Mouse (Mus musculus) heart, postnatal 0 days (tissue): Measurements from ENCODE around the gene Kcnma1. TPM values are rescaled to one million over a fixed set of nuclear protein-coding genes. Genes with fewer than 3 reads are reported as not detected.

ENCODE experiments used
- ATAC-seq: fragments of 200-750 bp; cut with Nextera tagmentation; 2 replicates; pipeline ENCODE4 v1.8.0; 2017; ENCODE audit warnings: low read depth, moderate number of reproducible peaks, moderate library complexity; ENCODE audit not compliant: insufficient read depth
- DNase-seq: peaks from one replicate; pipeline ENCODE4 v3.0.0-alpha.2; 2016; ENCODE audit warnings: low spot score
- H3K27ac ChIP-seq: fragments of 300-500 bp; sonication (generic); 2 replicates; pipeline ENCODE4 v1.5.1; 2014; ENCODE audit warnings: low read depth, mild to moderate bottlenecking
- H3K27me3 ChIP-seq: fragments of 300-500 bp; sonication (generic); 2 replicates; pipeline ENCODE4 v1.6.1; 2014; ENCODE audit warnings: low read length, mixed read lengths; ENCODE audit not compliant: control insufficient read depth, insufficient read depth
- H3K36me3 ChIP-seq: fragments of 300-500 bp; sonication (generic); replicated peaks from 2 replicates; pipeline ENCODE4 v1.6.1; 2014; ENCODE audit warnings: low read length, mixed read lengths; ENCODE audit not compliant: control insufficient read depth, insufficient read depth
- H3K4me1 ChIP-seq: fragments of 300-500 bp; sonication (generic); 2 replicates; pipeline ENCODE4 v1.6.1; 2014; ENCODE audit warnings: antibody characterized with exemption; ENCODE audit not compliant: control insufficient read depth, insufficient read depth
- H3K4me2 ChIP-seq: fragments of 300-500 bp; sonication (generic); 2 replicates; pipeline ENCODE4 v1.6.1; 2014; ENCODE audit warnings: low read depth, mild to moderate bottlenecking, low read length, moderate library complexity
- H3K4me3 ChIP-seq: fragments of 300-500 bp; sonication (generic); 2 replicates; pipeline ENCODE4 v1.5.1; 2014; ENCODE audit warnings: low read depth, low read length
- H3K9ac ChIP-seq: fragments of 300-500 bp; sonication (generic); replicated peaks from 2 replicates; pipeline ENCODE4 v1.6.1; 2014; ENCODE audit warnings: low read depth, low read length, mixed read lengths
- H3K9me3 ChIP-seq: fragments of 300-500 bp; sonication (generic); replicated peaks from 2 replicates; pipeline ENCODE4 v1.6.1; 2016; ENCODE audit warnings: low read length; ENCODE audit not compliant: control insufficient read depth
- CTCF ChIP-seq: IDR thresholded peaks from 2 replicates; pipeline ENCODE4 v1.5.1; 2016; ENCODE audit warnings: antibody characterized with exemption, control low read depth, low read depth
- EP300 ChIP-seq: IDR thresholded peaks from 2 replicates; pipeline ENCODE4 v1.6.1; 2016; ENCODE audit warnings: antibody characterized with exemption, low read depth
- WGBS: fragments of 180-500 bp; shearing (Covaris S2); extraction: QIAGEN DNeasy Blood & Tissue Kit; methylation state at CpG from one replicate; pipeline ENCODE4 v1.1.7; 2014; 5-methylcytosine and 5-hydroxymethylcytosine counted together
- polyA plus RNA-seq: library from polyadenylated mRNA; unstranded; fragments of >200 nt; fragmentation: Nextera tagmentation; extraction: Ambion mirVana; gene quantifications from 2 replicates; pipeline ENCODE4 v1.2.1, GENCODE M21; 2015
- total RNA-seq: library from RNA; depleted of rRNA; stranded (reverse); fragments of >200 nt; gene quantifications from 2 replicates; pipeline ENCODE4 v1.2.3, GENCODE M21; 2014; ENCODE audit warnings: low replicate concordance

Kcnma1 gene
- total and polyA plus RNA-seq, 2 experiments from 2014 or later = 0.10 to 1.3 TPM

DNA sequence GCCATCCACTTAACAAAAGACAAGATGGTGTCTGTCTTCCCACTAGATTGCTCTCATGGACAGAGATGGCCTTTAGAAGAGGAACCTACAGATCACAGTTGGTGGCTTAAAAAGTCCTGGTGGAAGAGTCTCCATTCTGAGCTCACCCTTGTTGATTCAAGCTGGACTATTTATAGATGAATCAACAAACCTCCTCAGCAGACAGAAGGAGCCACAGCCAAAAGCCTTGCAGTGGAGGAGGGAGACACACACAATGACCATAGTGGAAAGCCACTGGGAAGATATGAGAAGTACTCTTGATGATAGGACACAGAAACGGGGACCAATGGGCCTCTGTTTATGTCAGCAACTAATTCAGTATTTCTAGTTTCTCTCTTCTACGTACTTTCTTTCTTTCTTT lies 239.7 kb downstream of the Kcnma1 start:
- Histone ChIP-seq H3K9ac (no peak overlapping the region), H3K4me2 (no peak overlapping the region), H3K4me1 (no peaks in the 10 kb centered on the region), H3K9me3 (no peaks in the 10 kb centered on the region), H3K27me3 (0 out of 2 replicates have a peak, but pooled peaks cover 4% of the 10 kb centered on the region), H3K4me3 (no peak overlapping the region), H3K36me3 (no peaks in the 10 kb centered on the region), H3K27ac (no peak overlapping the region)
- TF ChIP-seq CTCF (no peak), EP300 (no peak)
- ATAC-seq (no peak), DNase-seq (no peak)
- 46% methylated on average over 2 of the region's 2 CpGs for WGBS

DNA sequence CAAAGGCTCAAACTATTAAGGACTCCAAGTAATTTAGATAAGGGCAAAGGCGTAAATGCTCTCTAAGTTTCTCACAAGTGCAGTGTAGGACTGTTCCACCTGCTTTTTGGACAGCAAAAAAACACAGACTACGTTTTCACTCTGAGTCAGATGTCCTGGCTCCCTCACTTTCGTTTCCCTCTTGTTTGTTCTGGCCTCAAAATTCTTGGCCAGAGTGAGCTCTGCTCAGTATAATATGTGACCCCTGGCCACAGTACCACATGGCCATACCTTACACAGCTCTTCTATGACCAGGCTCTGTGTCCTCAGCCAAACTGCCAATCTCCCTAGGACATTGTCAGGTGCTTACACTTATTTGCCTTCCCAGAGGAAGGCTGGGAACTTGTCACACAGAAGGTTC lies 241.6 kb downstream of the Kcnma1 start:
- Histone ChIP-seq H3K4me1 (no peaks in the 10 kb centered on the region), H3K9ac (no peak overlapping the region), H3K4me3 (no peak overlapping the region), H3K4me2 (no peak overlapping the region), H3K9me3 (no peaks in the 10 kb centered on the region), H3K36me3 (no peaks in the 10 kb centered on the region), H3K27me3 (0 out of 2 replicates have a peak, but pooled peaks cover 2% of the 10 kb centered on the region), H3K27ac (no peak overlapping the region)
- DNase-seq = no peak
- WGBS = 61% methylated on average over 3 of the region's 3 CpGs
- TF ChIP-seq EP300 (no peak), CTCF (no peak)
- ATAC-seq = no peak

DNA sequence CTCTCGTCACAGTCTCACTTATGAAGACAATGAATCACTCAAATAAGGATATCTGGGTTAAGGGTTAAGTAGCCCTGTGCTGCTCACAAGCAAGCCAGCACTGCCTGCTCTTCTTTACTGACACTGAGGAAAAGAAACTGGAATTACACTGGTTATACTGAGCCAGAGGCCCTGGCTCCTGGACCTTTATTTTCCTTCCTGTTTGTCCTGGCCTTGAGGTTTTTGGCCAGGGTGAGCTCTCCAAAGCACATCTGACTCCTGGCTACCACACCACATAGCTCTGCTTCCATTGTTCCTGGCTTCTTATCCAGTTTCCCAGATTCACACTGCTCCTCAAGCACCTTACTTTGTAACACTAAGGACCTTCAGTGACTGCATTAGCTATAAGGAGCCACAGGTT lies 242.5 kb downstream of the Kcnma1 start:
- Histone ChIP-seq H3K27me3 (0 out of 2 replicates have a peak, but pooled peaks cover 4% of the 10 kb centered on the region), H3K36me3 (no peaks in the 10 kb centered on the region), H3K4me1 (no peaks in the 10 kb centered on the region), H3K9me3 (no peaks in the 10 kb centered on the region), H3K9ac (no peak overlapping the region), H3K27ac (no peak overlapping the region), H3K4me2 (no peak overlapping the region), H3K4me3 (no peak overlapping the region)
- WGBS = 53% methylated on average over 1 of the region's 1 CpGs
- DNase-seq (no peak), ATAC-seq (no peak)
- TF ChIP-seq CTCF (no peak), EP300 (no peak)

DNA sequence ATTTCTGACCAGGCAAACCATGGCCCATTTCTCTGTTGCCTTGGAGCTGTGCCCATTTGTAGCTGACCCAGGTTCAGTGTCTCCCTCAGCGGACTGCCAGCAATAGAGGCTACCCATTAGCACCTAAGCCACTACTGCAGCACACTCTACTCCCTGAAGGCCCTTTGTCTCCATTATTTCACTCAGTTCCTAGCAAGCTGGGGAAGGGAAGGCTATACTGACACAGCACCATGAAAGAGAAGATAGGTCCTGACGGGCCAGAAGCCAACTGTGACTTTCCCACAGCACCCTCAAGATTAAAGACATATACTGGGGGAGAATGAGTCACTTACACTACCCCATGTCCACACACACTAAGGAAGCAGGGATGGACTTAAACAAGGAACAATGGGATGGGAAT lies 251.8 kb downstream of the Kcnma1 start:
- DNase-seq = no peak
- H3K9ac ChIP-seq = no peak overlapping the region
- H3K4me3 ChIP-seq = no peak overlapping the region
- no peak for TF ChIP-seq EP300
- no peak for TF ChIP-seq CTCF
- no peak overlapping the region for H3K4me2 ChIP-seq
- H3K4me1 ChIP-seq = no peaks in the 10 kb centered on the region
- H3K27me3 ChIP-seq = peaks cover 25% of the 10 kb centered on the region; the same call in 1 of the 2 replicates
- no peak for ATAC-seq
- no peaks in the 10 kb centered on the region for H3K36me3 ChIP-seq
- H3K9me3 ChIP-seq = no peaks in the 10 kb centered on the region
- 69% methylated on average over 2 of the region's 2 CpGs for WGBS
- H3K27ac ChIP-seq = no peak overlapping the region

DNA sequence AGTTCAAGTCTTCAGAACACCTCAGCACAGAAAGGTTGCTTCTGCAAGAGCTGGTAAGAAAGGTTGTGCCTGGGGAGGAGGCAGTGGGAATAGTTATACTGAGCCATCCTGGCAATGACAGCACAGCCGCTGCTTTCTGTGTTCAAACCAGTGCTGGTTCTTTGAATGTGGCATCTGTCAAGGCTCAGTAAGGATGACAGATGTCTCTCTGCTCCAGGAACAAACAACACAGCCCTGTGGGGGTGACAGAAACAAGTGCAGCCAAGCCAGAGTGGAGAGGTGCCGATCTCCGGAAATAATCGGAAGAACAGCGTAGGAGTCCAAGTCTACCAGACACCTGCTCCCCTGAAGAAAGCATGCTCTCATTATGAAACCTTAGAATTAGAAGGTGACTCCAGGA lies 254.7 kb downstream of the Kcnma1 start:
- Histone ChIP-seq H3K9ac (no peak overlapping the region), H3K4me2 (no peak overlapping the region), H3K9me3 (no peaks in the 10 kb centered on the region), H3K4me1 (no peaks in the 10 kb centered on the region), H3K36me3 (no peaks in the 10 kb centered on the region), H3K4me3 (no peak overlapping the region), H3K27ac (no peak overlapping the region), H3K27me3 (peaks cover 20% of the 10 kb centered on the region; the same call in 1 of the 2 replicates)
- TF ChIP-seq EP300 (no peak), CTCF (no peak)
- 85% methylated on average over 5 of the region's 5 CpGs for WGBS
- DNase-seq (no peak), ATAC-seq (no peak)

DNA sequence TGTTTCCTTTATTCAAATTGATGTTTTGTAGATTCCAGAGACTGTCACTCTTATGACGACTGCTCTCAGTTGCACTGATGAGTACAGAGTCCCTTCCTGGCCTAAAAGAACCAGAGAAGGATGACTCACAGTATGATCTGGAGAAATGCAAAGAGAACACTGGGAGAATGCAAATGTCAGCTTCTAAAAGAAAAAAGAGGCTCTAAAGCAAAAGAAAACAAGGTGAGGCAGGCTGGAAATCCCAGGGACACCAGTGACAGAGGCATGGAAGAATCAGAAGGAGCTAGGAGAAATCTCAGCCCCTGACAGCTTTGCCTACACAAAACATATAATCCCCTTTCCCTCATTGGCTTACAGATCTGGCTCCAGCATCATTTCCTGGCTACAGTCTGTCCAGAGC lies 255.9 kb downstream of the Kcnma1 start:
- 0 out of 2 replicates have a peak, but pooled peaks cover 14% of the 10 kb centered on the region for H3K27me3 ChIP-seq
- H3K4me3 ChIP-seq = no peak overlapping the region
- H3K4me2 ChIP-seq = no peak overlapping the region
- ATAC-seq (no peak), DNase-seq (no peak)
- H3K27ac ChIP-seq = no peak overlapping the region
- no peaks in the 10 kb centered on the region for H3K36me3 ChIP-seq
- no peaks in the 10 kb centered on the region for H3K4me1 ChIP-seq
- no peak for TF ChIP-seq EP300
- TF ChIP-seq CTCF = no peak
- H3K9ac ChIP-seq = no peak overlapping the region
- 40% methylated on average over 1 of the region's 1 CpGs for WGBS
- no peaks in the 10 kb centered on the region for H3K9me3 ChIP-seq
